Mouse (Mus musculus) megakaryocyte, embryonic 14.5 days (primary cell): ENCODE data around the gene Pard3. TPM values are rescaled to one million over a fixed set of nuclear protein-coding genes. Genes with fewer than 3 reads are reported as not detected.

Experiments used
- H3K27me3 ChIP-seq: replicated peaks from 2 replicates; pipeline ENCODE3; 2012; ENCODE audit warnings: inconsistent platforms
- H3K36me3 ChIP-seq: replicated peaks from 2 replicates; pipeline ENCODE3; 2012; ENCODE audit warnings: low read length, inconsistent platforms, mixed read lengths
- H3K4me1 ChIP-seq: 2 replicates; pipeline ENCODE4 v1.6.1; 2012; ENCODE audit warnings: inconsistent platforms
- H3K4me3 ChIP-seq: replicated peaks from 2 replicates; pipeline ENCODE3; 2012; ENCODE audit warnings: moderate library complexity, mild to moderate bottlenecking, inconsistent platforms
- H3K9me3 ChIP-seq: 2 replicates; pipeline ENCODE4 v1.6.1; 2012; ENCODE audit warnings: inconsistent platforms
- FLI1 ChIP-seq: IDR thresholded peaks from 2 replicates; pipeline ENCODE4 v1.6.1; 2012; ENCODE audit warnings: low read length, inconsistent platforms, mixed read lengths
- GATA1 ChIP-seq: IDR thresholded peaks from 3 replicates; pipeline ENCODE4 v1.6.1; 2012; ENCODE audit warnings: mixed read lengths, low read length, inconsistent platforms, borderline replicate concordance
- polyA plus RNA-seq: library from polyadenylated mRNA; stranded (reverse); fragments of >175 nt; gene quantifications from 2 replicates; pipeline ENCODE4 v1.2.3, GENCODE M21; 2012; ENCODE audit warnings: low replicate concordance; ENCODE audit not compliant: insufficient read depth

The Pard3 gene
- polyA plus RNA-seq, 1 experiment = not detected

- Histone ChIP-seq H3K36me3 (no peaks in the 10 kb centered on the region), H3K4me3 (no peak overlapping the region), H3K9me3 (peaks cover 7% of the 10 kb centered on the region), H3K4me1 (peaks cover 28% of the 10 kb centered on the region), H3K27me3 (peaks cover 8% of the 10 kb centered on the region)
- no peak for TF ChIP-seq GATA1
- no peak for TF ChIP-seq FLI1
These were observed 388.7 kb downstream of the Pard3 start for GRCm38 (mm10) chr8:127452364-127452763.

- TF ChIP-seq GATA1 (no peak), FLI1 (no peak)
- no peaks in the 10 kb centered on the region for H3K36me3 ChIP-seq
- H3K9me3 ChIP-seq = peaks cover 7% of the 10 kb centered on the region
- peaks cover 4% of the 10 kb centered on the region; the same call in 1 of the 2 replicates for H3K4me1 ChIP-seq
- H3K4me3 ChIP-seq = no peak overlapping the region
- H3K27me3 ChIP-seq = peaks cover 30% of the 10 kb centered on the region
These were observed 394.2 kb downstream of the Pard3 start for GRCm38 (mm10) chr8:127457901-127458300.

- Histone ChIP-seq H3K27me3 (peaks cover 29% of the 10 kb centered on the region), H3K36me3 (no peaks in the 10 kb centered on the region), H3K9me3 (no peaks in the 10 kb centered on the region), H3K4me1 (no peaks in the 10 kb centered on the region), H3K4me3 (no peak overlapping the region)
- no peak for TF ChIP-seq FLI1
- no peak for TF ChIP-seq GATA1
These were observed 397.5 kb downstream of the Pard3 start for GRCm38 (mm10) chr8:127461173-127461572.

GRCm38 (mm10) chr8:127462378-127462935, 398.8 kb downstream of the Pard3 start:
- peaks cover 23% of the 10 kb centered on the region for H3K27me3 ChIP-seq
- no peaks in the 10 kb centered on the region for H3K36me3 ChIP-seq
- no peaks in the 10 kb centered on the region; the same call in 1 of the 2 replicates for H3K4me1 ChIP-seq
- no peak overlapping the region for H3K4me3 ChIP-seq
- no peak for TF ChIP-seq FLI1
- no peaks in the 10 kb centered on the region for H3K9me3 ChIP-seq

GRCm38 (mm10) chr8:127464300-127464699, 400.6 kb downstream of the Pard3 start:
- Histone ChIP-seq H3K36me3 (no peaks in the 10 kb centered on the region), H3K4me1 (no peaks in the 10 kb centered on the region; the same call in 1 of the 2 replicates), H3K9me3 (no peaks in the 10 kb centered on the region), H3K4me3 (no peak overlapping the region), H3K27me3 (peaks cover 18% of the 10 kb centered on the region)
- TF ChIP-seq GATA1 (no peak), FLI1 (no peak)

GRCm38 (mm10) chr8:127472204-127472603, 408.5 kb downstream of the Pard3 start:
- TF ChIP-seq FLI1 (no peak), GATA1 (no peak)
- H3K4me1 ChIP-seq = peaks cover 20% of the 10 kb centered on the region
- H3K4me3 ChIP-seq = no peak overlapping the region
- no peaks in the 10 kb centered on the region for H3K9me3 ChIP-seq
- H3K27me3 ChIP-seq = no peaks in the 10 kb centered on the region
- H3K36me3 ChIP-seq = no peaks in the 10 kb centered on the region

GRCm38 (mm10) chr8:127480003-127480402, 416.3 kb downstream of the Pard3 start:
- TF ChIP-seq FLI1 (no peak), GATA1 (no peak)
- H3K27me3 ChIP-seq = peaks cover 4% of the 10 kb centered on the region
- peaks cover 12% of the 10 kb centered on the region for H3K4me1 ChIP-seq
- no peaks in the 10 kb centered on the region for H3K36me3 ChIP-seq
- no peaks in the 10 kb centered on the region for H3K9me3 ChIP-seq
- H3K4me3 ChIP-seq = no peak overlapping the region

GRCm38 (mm10) chr8:127485618-127486017, 421.9 kb downstream of the Pard3 start:
- no peak for TF ChIP-seq GATA1
- no peak for TF ChIP-seq FLI1
- Histone ChIP-seq H3K27me3 (peaks cover 13% of the 10 kb centered on the region), H3K4me1 (peaks cover 12% of the 10 kb centered on the region)

GRCm38 (mm10) chr8:127491963-127492362, 428.3 kb downstream of the Pard3 start:
- Histone ChIP-seq H3K36me3 (no peaks in the 10 kb centered on the region), H3K4me1 (peaks cover 22% of the 10 kb centered on the region), H3K4me3 (no peak overlapping the region), H3K27me3 (peaks cover 8% of the 10 kb centered on the region), H3K9me3 (no peaks in the 10 kb centered on the region)
- TF ChIP-seq FLI1 (no peak), GATA1 (no peak)

More at GRCm38 (mm10) chr8:127485618-127486017, 421.9 kb downstream of the Pard3 start:
- no peak overlapping the region for H3K4me3 ChIP-seq
- no peaks in the 10 kb centered on the region for H3K9me3 ChIP-seq
- H3K36me3 ChIP-seq = no peaks in the 10 kb centered on the region

- Histone ChIP-seq H3K9me3 (no peaks in the 10 kb centered on the region), H3K36me3 (no peaks in the 10 kb centered on the region), H3K4me1 (peaks cover 39% of the 10 kb centered on the region), H3K4me3 (no peak overlapping the region), H3K27me3 (no peaks in the 10 kb centered on the region)
- TF ChIP-seq FLI1 (no peak), GATA1 (no peak)
These were observed 431.6 kb downstream of the Pard3 start for GRCm38 (mm10) chr8:127495226-127495780.
